Mouse (Mus musculus) liver, adult 2 months (tissue): ENCODE data around the gene Gpr25. TPM values are rescaled to one million over a fixed set of nuclear protein-coding genes. Genes with fewer than 3 reads are reported as not detected.
A peak's percentile ranks its signal among the peaks of the same experiment; 100 is the strongest.

Experiments
- DNase-seq: peaks from one replicate; pipeline ENCODE4 v3.0.0-alpha.2; 2011; ENCODE audit warnings: low read depth, low spot score; ENCODE audit errors: extremely low read depth
- H3K27ac ChIP-seq: fragments of 200-500 bp; replicated peaks from 2 replicates; pipeline ENCODE4 v1.5.1; 2012; ENCODE audit warnings: low read depth, mild to moderate bottlenecking, control low read depth, inconsistent platforms, low read length; ENCODE audit not compliant: insufficient read depth
- H3K27me3 ChIP-seq: fragments of 200-500 bp; 2 replicates; pipeline ENCODE4 v1.6.1; 2012; ENCODE audit warnings: mild to moderate bottlenecking, moderate library complexity, low read length, inconsistent platforms; ENCODE audit not compliant: control insufficient read depth, insufficient read depth
- H3K36me3 ChIP-seq: fragments of 200-500 bp; 2 replicates; pipeline ENCODE4 v1.6.1; 2012; ENCODE audit warnings: low read length, inconsistent platforms; ENCODE audit not compliant: control insufficient read depth, insufficient read depth
- H3K4me1 ChIP-seq: fragments of 200-500 bp; 2 replicates; pipeline ENCODE4 v1.6.1; 2011; ENCODE audit warnings: low read length; ENCODE audit not compliant: control insufficient read depth, insufficient read depth
- H3K4me3 ChIP-seq: fragments of 200-500 bp; 2 replicates; pipeline ENCODE4 v1.5.1; 2011; ENCODE audit warnings: low read depth, mild to moderate bottlenecking, control low read depth, low read length, moderate library complexity; ENCODE audit not compliant: insufficient read depth
- H3K79me2 ChIP-seq: fragments of 200-500 bp; 2 replicates; pipeline ENCODE4 v1.6.1; 2012; ENCODE audit warnings: inconsistent platforms, mild to moderate bottlenecking, low read length, moderate library complexity; ENCODE audit not compliant: control insufficient read depth, insufficient read depth
- H3K9ac ChIP-seq: fragments of 200-500 bp; 2 replicates; pipeline ENCODE4 v1.6.1; 2012; ENCODE audit warnings: low read depth, mild to moderate bottlenecking, control low read depth, inconsistent platforms, low read length
- CTCF ChIP-seq: fragments of 200-500 bp; IDR thresholded peaks from 2 replicates; pipeline ENCODE4 v1.5.1; 2011; ENCODE audit warnings: low read depth, low read length, control low read depth
- POLR2A ChIP-seq: fragments of 200-500 bp; IDR thresholded peaks from 2 replicates; pipeline ENCODE4 v1.6.1; 2011; ENCODE audit warnings: low read length, control low read depth; ENCODE audit not compliant: insufficient read depth; ENCODE audit errors: extremely low read depth
- WGBS: fragments of 180-500 bp; shearing (Covaris S2); methylation state at CpG from one replicate; pipeline ENCODE4 v1.1.7; 2018; 5-methylcytosine and 5-hydroxymethylcytosine counted together
- polyA plus RNA-seq: library from polyadenylated mRNA; depleted of rRNA; stranded (reverse); fragments of >200 nt; gene quantifications from 2 replicates; pipeline ENCODE4 v1.2.3, GENCODE M21; 2012
- total RNA-seq: library from RNA; depleted of rRNA; stranded (reverse); fragments of >200 nt; gene quantifications from 2 replicates; pipeline ENCODE4 v1.2.3, GENCODE M21; 2014

Gpr25 gene
- total and polyA plus RNA-seq, 2 experiments = 0.32 TPM; not detected in 1

DNA sequence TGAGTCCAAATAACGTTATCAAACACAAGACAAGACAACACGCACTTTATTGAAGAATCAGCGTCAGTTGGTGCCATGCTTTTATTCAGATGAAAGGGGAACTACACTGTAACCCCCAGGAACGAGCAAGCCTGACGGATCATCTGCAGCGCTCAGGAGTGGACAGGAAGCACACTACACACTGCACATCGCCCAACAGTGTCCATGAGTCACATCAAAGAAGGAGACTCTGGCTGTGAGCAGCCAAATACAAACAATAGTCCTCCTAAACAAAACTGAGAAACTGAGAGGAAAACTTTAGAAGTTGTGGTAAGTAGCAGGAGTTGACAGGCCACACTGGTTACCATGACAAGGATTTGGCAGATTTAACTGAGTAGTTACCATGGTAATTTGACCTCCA, 7.6 kb upstream of the Gpr25 start:
- peaks cover 13% of the 10 kb centered on the region for H3K36me3 ChIP-seq
- 87% methylated on average over 7 of the region's 7 CpGs for WGBS
- no peaks in the 10 kb centered on the region for H3K4me1 ChIP-seq
- no peak for TF ChIP-seq POLR2A
- TF ChIP-seq CTCF = no peak
- H3K79me2 ChIP-seq = no peaks in the 10 kb centered on the region
- H3K27ac ChIP-seq = no peak overlapping the region
- DNase-seq = no peak
- no peak overlapping the region for H3K9ac ChIP-seq
- no peaks in the 10 kb centered on the region for H3K27me3 ChIP-seq
- no peak overlapping the region for H3K4me3 ChIP-seq

DNA sequence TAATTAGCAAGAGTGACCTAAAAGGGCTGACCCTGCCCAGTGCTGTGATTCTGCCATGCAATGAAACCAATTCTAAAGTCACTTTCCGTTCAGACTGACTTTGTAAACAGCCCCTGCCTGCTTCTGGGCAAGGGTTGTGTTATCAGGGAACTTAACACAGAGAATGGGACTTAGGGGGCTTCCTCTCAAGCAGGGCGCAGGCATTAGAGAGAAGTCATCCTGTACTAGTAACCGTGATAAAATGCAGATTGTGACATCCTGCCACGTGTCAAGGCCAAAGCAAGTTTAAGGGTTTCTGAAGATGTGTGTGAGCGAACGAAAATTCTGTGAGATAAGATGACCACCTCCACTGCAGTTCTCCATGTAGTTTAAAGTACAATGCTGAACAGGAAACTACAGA, 5.5 kb upstream of the Gpr25 start:
- no peaks in the 10 kb centered on the region for H3K4me1 ChIP-seq
- H3K27me3 ChIP-seq = no peaks in the 10 kb centered on the region
- no peak for DNase-seq
- WGBS = 46% methylated on average over 6 of the region's 6 CpGs
- no peak overlapping the region for H3K27ac ChIP-seq
- TF ChIP-seq CTCF (no peak), POLR2A (no peak)
- no peak overlapping the region for H3K9ac ChIP-seq
- no peaks in the 10 kb centered on the region for H3K79me2 ChIP-seq
- peaks cover 6% of the 10 kb centered on the region for H3K36me3 ChIP-seq
- no peak overlapping the region for H3K4me3 ChIP-seq

DNA sequence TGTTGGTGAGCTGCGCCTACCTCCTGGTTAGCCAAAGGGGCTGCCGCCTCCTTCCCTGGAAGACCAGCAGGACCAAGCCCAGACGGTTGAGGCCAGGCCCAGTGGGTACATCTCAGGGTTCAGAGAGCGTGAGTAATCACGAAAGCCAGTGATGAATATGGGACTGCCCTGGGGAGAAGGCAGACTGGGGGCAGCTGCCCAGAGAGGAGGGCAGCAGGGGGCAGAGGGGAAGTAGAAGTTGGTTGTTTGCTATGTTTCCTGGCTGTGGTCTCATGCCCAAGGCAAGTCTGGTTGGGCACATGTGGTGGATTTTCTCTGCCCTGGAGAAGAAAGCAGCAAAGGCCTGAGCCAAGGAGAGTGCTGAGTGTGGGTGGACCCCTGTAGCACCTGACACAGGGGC, 2.7 kb upstream of the Gpr25 start:
- H3K4me3 ChIP-seq = no peak overlapping the region
- no peak overlapping the region for H3K9ac ChIP-seq
- H3K27ac ChIP-seq = no peak overlapping the region
- no peaks in the 10 kb centered on the region for H3K79me2 ChIP-seq
- no peaks in the 10 kb centered on the region for H3K27me3 ChIP-seq
- H3K4me1 ChIP-seq = peaks cover 6% of the 10 kb centered on the region
- no peak for TF ChIP-seq POLR2A
- TF ChIP-seq CTCF = no peak
- no peaks in the 10 kb centered on the region for H3K36me3 ChIP-seq
- 92% methylated on average over 5 of the region's 5 CpGs for WGBS
- DNase-seq = no peak

DNA sequence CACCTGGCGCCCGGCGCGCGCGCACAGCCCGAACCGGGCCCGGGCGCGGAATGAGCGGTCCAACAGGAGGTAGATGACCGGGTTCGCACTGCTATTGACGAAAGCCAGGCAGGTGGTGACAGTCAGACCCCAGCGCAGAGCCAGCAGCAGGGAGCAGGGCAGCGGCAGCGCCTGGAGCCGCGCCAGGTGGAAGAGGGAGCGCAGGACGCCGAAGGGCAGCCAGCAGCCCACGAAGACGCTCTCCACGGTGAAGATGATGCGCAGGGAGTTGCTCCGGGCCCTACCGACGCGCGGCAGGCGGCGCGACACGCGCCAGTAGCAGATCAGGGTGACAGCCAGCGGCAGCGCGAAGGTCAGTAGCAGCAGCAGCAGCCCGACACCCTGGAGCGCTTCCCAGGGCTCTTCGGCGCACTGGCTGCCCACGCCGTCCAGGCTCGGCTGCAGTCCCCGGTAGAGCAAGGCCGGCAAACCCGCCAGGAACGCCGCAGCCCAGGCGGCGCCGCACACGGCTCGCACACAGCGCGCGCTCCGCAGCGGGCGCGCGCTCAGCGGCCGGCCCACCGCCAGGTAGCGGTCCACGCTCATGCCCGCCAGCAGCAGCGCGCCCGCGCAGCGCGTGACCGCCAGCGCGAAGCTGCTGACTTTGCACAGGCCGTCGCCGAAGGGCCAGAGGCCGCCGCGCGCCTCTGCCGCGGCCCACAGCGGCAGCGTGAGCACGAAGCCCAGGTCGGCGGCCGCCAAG, 609 bp downstream of the Gpr25 start:
- no peaks in the 10 kb centered on the region for H3K27me3 ChIP-seq
- no peaks in the 10 kb centered on the region for H3K36me3 ChIP-seq
- peaks cover 6% of the 10 kb centered on the region for H3K4me1 ChIP-seq
- under 1% methylated on average over 95 of the region's 95 CpGs for WGBS
- H3K27ac ChIP-seq = no peak overlapping the region
- H3K79me2 ChIP-seq = no peaks in the 10 kb centered on the region
- peak overlapping the region; percentile 19; the same call in 1 of the 2 replicates for H3K4me3 ChIP-seq
- peak; percentile 72 for DNase-seq
- peak overlapping the region; percentile 64 for H3K9ac ChIP-seq
- TF ChIP-seq POLR2A (no peak), CTCF (no peak)

DNA sequence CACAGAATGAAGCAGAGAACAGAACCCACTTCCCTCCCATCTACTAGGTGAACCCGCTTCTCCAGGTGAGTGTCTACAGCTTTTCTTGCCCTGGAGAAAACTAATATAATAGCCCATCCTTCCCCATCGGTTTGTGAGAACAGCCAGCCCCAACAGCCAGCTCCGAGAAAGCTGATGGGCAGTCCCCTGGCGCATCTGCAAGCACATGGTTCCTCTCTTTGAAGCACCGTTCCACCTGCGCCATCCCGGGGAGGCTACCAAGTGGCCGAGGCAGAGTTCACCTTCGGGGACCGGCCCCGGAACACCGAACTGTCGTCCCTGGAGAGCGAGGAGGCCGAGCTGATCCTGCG, 1.2 kb downstream of the Gpr25 start:
- H3K36me3 ChIP-seq = no peaks in the 10 kb centered on the region
- H3K27ac ChIP-seq = no peak overlapping the region
- H3K27me3 ChIP-seq = no peaks in the 10 kb centered on the region
- no peak for DNase-seq
- 3% methylated on average over 16 of the region's 16 CpGs for WGBS
- peak overlapping the region; percentile 19; the same call in 1 of the 2 replicates for H3K4me3 ChIP-seq
- H3K79me2 ChIP-seq = no peaks in the 10 kb centered on the region
- H3K4me1 ChIP-seq = peaks cover 6% of the 10 kb centered on the region
- H3K9ac ChIP-seq = no peak overlapping the region
- no peak for TF ChIP-seq CTCF
- TF ChIP-seq POLR2A = no peak

DNA sequence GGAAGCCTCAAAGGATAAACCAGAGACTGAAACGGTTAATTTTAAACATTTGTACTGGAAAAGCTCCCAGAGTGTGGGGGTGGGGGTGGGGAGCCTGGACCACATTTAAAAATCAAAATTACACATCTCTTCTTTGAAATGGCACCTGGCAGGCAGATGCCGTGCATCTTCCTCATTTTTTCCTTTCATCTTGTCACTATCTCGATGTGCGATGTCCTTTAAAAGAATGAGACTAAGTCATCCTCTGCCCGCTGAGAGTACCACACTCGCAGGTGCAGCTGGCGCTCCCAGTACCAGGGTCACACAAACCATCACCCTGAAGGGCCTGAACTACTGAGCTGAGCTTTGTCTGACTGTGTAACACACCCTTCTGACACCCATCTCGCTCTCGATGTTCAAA, 2.2 kb downstream of the Gpr25 start:
- Histone ChIP-seq H3K27ac (no peak overlapping the region), H3K4me3 (no peak overlapping the region), H3K79me2 (no peaks in the 10 kb centered on the region), H3K4me1 (peaks cover 6% of the 10 kb centered on the region), H3K27me3 (no peaks in the 10 kb centered on the region), H3K36me3 (no peaks in the 10 kb centered on the region), H3K9ac (no peak overlapping the region)
- no peak for TF ChIP-seq CTCF
- no peak for DNase-seq
- WGBS = 68% methylated on average over 9 of the region's 9 CpGs
